Mouse (Mus musculus) lung, postnatal 0 days (tissue): ENCODE results near the gene Fam216a. TPM values are rescaled to one million over a fixed set of nuclear protein-coding genes. Genes with fewer than 3 reads are reported as not detected.
A peak's percentile ranks its signal among the peaks of the same experiment; 100 is the strongest.

ENCODE experiments used
- ATAC-seq: fragments of 200-750 bp; cut with Nextera tagmentation; 2 replicates; pipeline ENCODE4 v1.8.0; 2017; ENCODE audit warnings: moderate library complexity
- DNase-seq: peaks from one replicate; pipeline ENCODE4 v3.0.0-alpha.2; 2016; ENCODE audit warnings: low spot score
- H3K27ac ChIP-seq: fragments of 300-500 bp; sonication (generic); 2 replicates; pipeline ENCODE4 v1.5.1; 2014; ENCODE audit warnings: antibody characterized with exemption, mild to moderate bottlenecking, low read length, mixed read lengths
- H3K27me3 ChIP-seq: fragments of 300-500 bp; sonication (generic); replicated peaks from 2 replicates; pipeline ENCODE4 v1.6.1; 2014; ENCODE audit warnings: low read length, mixed read lengths; ENCODE audit not compliant: insufficient read depth
- H3K36me3 ChIP-seq: fragments of 300-500 bp; sonication (generic); 2 replicates; pipeline ENCODE4 v1.6.1; 2014; ENCODE audit warnings: low read length, mixed read lengths; ENCODE audit not compliant: insufficient read depth
- H3K4me1 ChIP-seq: fragments of 300-500 bp; sonication (generic); 2 replicates; pipeline ENCODE4 v1.6.1; 2014; ENCODE audit warnings: antibody characterized with exemption, low read depth, low read length, mixed read lengths; ENCODE audit not compliant: insufficient read depth
- H3K4me2 ChIP-seq: fragments of 300-500 bp; sonication (generic); replicated peaks from 2 replicates; pipeline ENCODE4 v1.6.1; 2014; ENCODE audit warnings: low read depth, mild to moderate bottlenecking, low read length, moderate library complexity, mixed read lengths
- H3K4me3 ChIP-seq: fragments of 300-500 bp; sonication (generic); 2 replicates; pipeline ENCODE4 v1.5.1; 2014; ENCODE audit warnings: low read depth, low read length
- H3K9ac ChIP-seq: fragments of 300-500 bp; sonication (generic); replicated peaks from 2 replicates; pipeline ENCODE4 v1.6.1; 2014; ENCODE audit warnings: low read depth, mild to moderate bottlenecking
- H3K9me3 ChIP-seq: fragments of 300-500 bp; sonication (generic); 2 replicates; pipeline ENCODE4 v1.6.1; 2016; ENCODE audit warnings: low read length, mixed read lengths
- CTCF ChIP-seq: IDR thresholded peaks from 2 replicates; pipeline ENCODE4 v1.5.1; 2016; ENCODE audit warnings: antibody characterized with exemption, mild to moderate bottlenecking
- EP300 ChIP-seq: IDR thresholded peaks from 2 replicates; pipeline ENCODE4 v1.6.1; 2016; ENCODE audit warnings: antibody characterized with exemption, mild to moderate bottlenecking, control low read depth
- WGBS: fragments of 180-500 bp; shearing (Covaris S2); extraction: QIAGEN DNeasy Blood & Tissue Kit; methylation state at CpG from one replicate; pipeline ENCODE4 v1.1.7; 2014; 5-methylcytosine and 5-hydroxymethylcytosine counted together
- polyA plus RNA-seq: library from polyadenylated mRNA; unstranded; fragments of >200 nt; fragmentation: Nextera tagmentation; extraction: Ambion mirVana; gene quantifications from 2 replicates; pipeline ENCODE4 v1.2.1, GENCODE M21; 2015

Gene Fam216a
- polyA plus RNA-seq, 1 experiment from 2014 or later: 41.0 TPM

DNA sequence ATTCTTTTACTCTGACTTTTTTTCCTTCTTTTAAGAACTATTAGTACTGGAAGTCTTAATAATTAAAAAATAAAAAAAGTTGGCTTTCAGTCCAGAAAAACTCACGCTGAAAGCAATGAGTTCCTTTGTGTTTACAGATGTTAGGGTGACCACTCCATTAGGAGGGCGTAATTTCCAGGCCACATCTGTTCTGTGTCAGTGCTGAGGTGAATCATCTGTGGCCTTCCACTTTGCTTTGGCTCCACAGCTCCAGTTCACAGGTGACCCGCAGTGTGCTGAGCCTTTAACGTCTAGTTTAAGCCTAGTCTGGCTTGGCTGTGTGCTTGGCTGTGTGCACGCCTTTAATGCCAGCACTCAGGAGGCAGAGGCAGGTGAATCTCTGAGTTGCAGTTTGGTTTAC is 39.7 kb upstream of the Fam216a start:
- DNase-seq (peak; percentile 23), ATAC-seq (no peak)
- Histone ChIP-seq H3K27me3 (no peaks in the 10 kb centered on the region), H3K4me1 (no peaks in the 10 kb centered on the region), H3K9me3 (no peaks in the 10 kb centered on the region), H3K4me2 (no peak overlapping the region), H3K27ac (no peak overlapping the region), H3K4me3 (no peak overlapping the region), H3K9ac (no peak overlapping the region), H3K36me3 (0 out of 2 replicates have a peak, but pooled peaks cover under 1% of the 10 kb centered on the region)
- 65% methylated on average over 5 of the region's 5 CpGs for WGBS
- TF ChIP-seq EP300 (no peak), CTCF (no peak)

- Histone ChIP-seq H3K4me2 (no peak overlapping the region), H3K9ac (no peak overlapping the region), H3K9me3 (no peaks in the 10 kb centered on the region), H3K36me3 (peaks cover 20% of the 10 kb centered on the region; the same call in 1 of the 2 replicates), H3K4me1 (no peaks in the 10 kb centered on the region), H3K4me3 (no peak overlapping the region), H3K27me3 (no peaks in the 10 kb centered on the region), H3K27ac (no peak overlapping the region)
- peak; percentile 40 for TF ChIP-seq CTCF
- TF ChIP-seq EP300: no peak
- DNase-seq: no peak
- no peak for ATAC-seq
- WGBS: 83% methylated on average over 19 of the region's 19 CpGs
Measured at GRCm38 (mm10) chr5:122409692-122410645, 37.8 kb upstream of the Fam216a start.

GRCm38 (mm10) chr5:122405537-122405936 is 33.4 kb upstream of the Fam216a start:
- no peak overlapping the region for H3K9ac ChIP-seq
- peaks cover 42% of the 10 kb centered on the region for H3K36me3 ChIP-seq
- WGBS: 92% methylated on average over 10 of the region's 10 CpGs
- no peak overlapping the region for H3K4me2 ChIP-seq
- H3K27me3 ChIP-seq: no peaks in the 10 kb centered on the region
- H3K9me3 ChIP-seq: no peaks in the 10 kb centered on the region
- H3K4me1 ChIP-seq: no peaks in the 10 kb centered on the region
- no peak overlapping the region for H3K27ac ChIP-seq
- ATAC-seq (no peak), DNase-seq (no peak)
- no peak overlapping the region for H3K4me3 ChIP-seq
- TF ChIP-seq CTCF (no peak), EP300 (no peak)

- Histone ChIP-seq H3K27ac (no peak overlapping the region), H3K27me3 (no peaks in the 10 kb centered on the region), H3K4me2 (no peak overlapping the region), H3K4me3 (no peak overlapping the region), H3K36me3 (peaks cover 42% of the 10 kb centered on the region), H3K4me1 (no peaks in the 10 kb centered on the region), H3K9ac (no peak overlapping the region), H3K9me3 (no peaks in the 10 kb centered on the region)
- 87% methylated on average over 12 of the region's 12 CpGs for WGBS
- ATAC-seq: no peak
- no peak for DNase-seq
- TF ChIP-seq EP300: no peak
- TF ChIP-seq CTCF: no peak
Measured at GRCm38 (mm10) chr5:122403362-122403761, 31.2 kb upstream of the Fam216a start.

GRCm38 (mm10) chr5:122402772-122403171 is 30.6 kb upstream of the Fam216a start:
- Histone ChIP-seq H3K27me3 (no peaks in the 10 kb centered on the region), H3K9ac (no peak overlapping the region), H3K27ac (no peak overlapping the region), H3K4me2 (no peak overlapping the region), H3K36me3 (peaks cover 42% of the 10 kb centered on the region), H3K9me3 (no peaks in the 10 kb centered on the region), H3K4me3 (no peak overlapping the region), H3K4me1 (no peaks in the 10 kb centered on the region)
- ATAC-seq (peak; percentile 75), DNase-seq (peak; percentile 87)
- TF ChIP-seq EP300 (no peak), CTCF (no peak)
- WGBS: 70% methylated on average over 5 of the region's 5 CpGs

DNA sequence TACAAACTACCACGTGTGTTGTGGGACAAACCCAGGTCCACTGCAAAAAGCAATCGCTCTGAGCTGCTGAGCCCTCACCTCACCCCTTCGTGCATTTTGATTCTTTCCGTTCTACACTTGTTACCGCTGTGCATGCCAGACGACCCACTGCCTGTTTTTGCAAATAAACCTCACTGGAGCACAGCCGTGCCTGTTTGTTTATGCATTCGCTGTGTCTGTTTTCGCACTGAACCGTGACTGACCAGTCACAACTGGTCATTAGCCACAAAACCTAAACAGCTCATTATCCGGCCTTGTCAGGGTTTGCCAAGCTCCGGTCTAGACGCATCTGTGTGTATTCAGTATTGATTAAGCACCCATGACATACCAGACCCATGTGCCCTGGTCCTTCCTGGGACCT is 30.0 kb upstream of the Fam216a start:
- no peak for TF ChIP-seq CTCF
- TF ChIP-seq EP300: no peak

More for the DNA sequence above, 30.0 kb upstream of the Fam216a start:
- no peak for ATAC-seq
- no peaks in the 10 kb centered on the region for H3K27me3 ChIP-seq
- no peaks in the 10 kb centered on the region for H3K4me1 ChIP-seq
- H3K4me3 ChIP-seq: no peak overlapping the region
- H3K9me3 ChIP-seq: no peaks in the 10 kb centered on the region
- 76% methylated on average over 13 of the region's 13 CpGs for WGBS
- no peak overlapping the region for H3K9ac ChIP-seq
- H3K4me2 ChIP-seq: no peak overlapping the region
- peaks cover 46% of the 10 kb centered on the region for H3K36me3 ChIP-seq
- no peak overlapping the region for H3K27ac ChIP-seq
- no peak for DNase-seq
